8 mouse cellular contexts compared by ENCODE assay signal in genomic region chr10:42950252-42950751, GRCm38 (mm10).
DNase-seq lines count a peak whose midpoint lies in the region; ATAC-seq lines count a peak whose summit lies in the region.

No protein-coding gene starts in this region.

- no peaks in the 10 kb centered on the region for H3K36me3 ChIP-seq in hindbrain, embryonic 13.5 days
- H3K36me3 ChIP-seq in liver, embryonic 16.5 days (ENCODE audit: control insufficient read depth, insufficient read depth): no peaks in the 10 kb centered on the region

- no peak overlapping the region for H3K9ac ChIP-seq in hindbrain, embryonic 13.5 days
- no peak overlapping the region for H3K9ac ChIP-seq in liver, embryonic 16.5 days (ENCODE audit: low read depth, low read length)

- no peak overlapping the region for H3K4me3 ChIP-seq in hindbrain, embryonic 13.5 days
- no peak overlapping the region for H3K4me3 ChIP-seq in liver, embryonic 16.5 days (ENCODE audit: low read depth, low read length)

- 0% methylated on average over 7 of the region's 8 CpGs for WGBS in hindbrain, embryonic 13.5 days
- 2% methylated on average over 7 of the region's 8 CpGs for WGBS in liver, embryonic 16.5 days (ENCODE audit: insufficient replicate concordance)

- peak; percentile 61 for DNase-seq in adrenal gland, postnatal 10 days
- DNase-seq in adrenal gland, postnatal 4 days (ENCODE audit: low spot score in 2 of 2): no peak
- peak; percentile 51 to 66 for DNase-seq in adrenal gland, postnatal 36 days
- DNase-seq in ovary, postnatal 10 days (ENCODE audit: low spot score): no peak
- DNase-seq in layer of hippocampus, postnatal 14 days (ENCODE audit: low spot score in 2 of 2): no peak
- no peak for DNase-seq in B cell, adult 2 months

- H3K27ac ChIP-seq in hindbrain, embryonic 13.5 days: no peak overlapping the region
- H3K27ac ChIP-seq in liver, embryonic 16.5 days (ENCODE audit: low read length): no peak overlapping the region

- H3K4me2 ChIP-seq in hindbrain, embryonic 13.5 days: peak overlapping the region; percentile 43
- peak overlapping the region; percentile 25; the same call in 1 of the 2 replicates for H3K4me2 ChIP-seq in liver, embryonic 16.5 days (ENCODE audit: low read depth, low read length)

- 0 out of 2 replicates have a peak, but pooled peaks cover 10% of the 10 kb centered on the region for H3K27me3 ChIP-seq in hindbrain, embryonic 13.5 days
- H3K27me3 ChIP-seq in liver, embryonic 16.5 days (ENCODE audit: control insufficient read depth, insufficient read depth, low read depth, low read length): peaks cover 2% of the 10 kb centered on the region

- no peaks in the 10 kb centered on the region for H3K9me3 ChIP-seq in hindbrain, embryonic 13.5 days
- no peaks in the 10 kb centered on the region for H3K9me3 ChIP-seq in liver, embryonic 16.5 days (replicated peaks; ENCODE audit: control insufficient read depth, low read length)

- peaks cover 30% of the 10 kb centered on the region for H3K4me1 ChIP-seq in hindbrain, embryonic 13.5 days (replicated peaks)
- H3K4me1 ChIP-seq in liver, embryonic 16.5 days (ENCODE audit: control insufficient read depth, low read depth, low read length): no peaks in the 10 kb centered on the region

- peak; percentile 41 for ATAC-seq in hindbrain, embryonic 13.5 days (ENCODE audit: low FRiP score)
- peak; percentile 84 for ATAC-seq in liver, embryonic 16.5 days (ENCODE audit: low read depth)

Comparison
In these comparisons a context has a peak if more than half of its experiments do, and no peak if none do; other contexts are left out.
1. DNase-seq: peak in adrenal gland, postnatal 10 days (single experiment) and adrenal gland, postnatal 36 days (2 of 2); none in adrenal gland, postnatal 4 days (0 of 2), ovary, postnatal 10 days (single experiment), layer of hippocampus, postnatal 14 days (0 of 2) and B cell, adult 2 months (0 of 2).